Mouse (Mus musculus) testis, adult 2 months (tissue): ENCODE data around the gene Ints7. TPM values are rescaled to one million over a fixed set of nuclear protein-coding genes. Genes with fewer than 3 reads are reported as not detected.

Experiments used
- H3K27ac ChIP-seq: fragments of 200-500 bp; 2 replicates; pipeline ENCODE4 v1.5.1; 2012; ENCODE audit warnings: low read depth, low read length; ENCODE audit not compliant: control insufficient read depth, insufficient read depth
- H3K27me3 ChIP-seq: fragments of 200-500 bp; 2 replicates; pipeline ENCODE4 v1.6.1; 2012; ENCODE audit warnings: mild to moderate bottlenecking, low read length, moderate library complexity; ENCODE audit not compliant: control insufficient read depth, insufficient read depth
- H3K36me3 ChIP-seq: fragments of 200-500 bp; 2 replicates; pipeline ENCODE4 v1.6.1; 2012; ENCODE audit warnings: mild to moderate bottlenecking, low read length; ENCODE audit not compliant: control insufficient read depth, insufficient read depth
- H3K4me1 ChIP-seq: fragments of 200-500 bp; 2 replicates; pipeline ENCODE4 v1.6.1; 2012; ENCODE audit warnings: low read length; ENCODE audit not compliant: control insufficient read depth, insufficient read depth
- H3K4me3 ChIP-seq: fragments of 200-500 bp; 2 replicates; pipeline ENCODE4 v1.5.1; 2012; ENCODE audit warnings: low read depth, mild to moderate bottlenecking, low read length, moderate library complexity, mixed read lengths; ENCODE audit not compliant: control insufficient read depth
- CTCF ChIP-seq: fragments of 200-500 bp; IDR thresholded peaks from 2 replicates; pipeline ENCODE4 v1.5.1; 2012; ENCODE audit warnings: low read depth, mild to moderate bottlenecking, inconsistent platforms, low read length, moderate library complexity; ENCODE audit not compliant: control insufficient read depth, insufficient read depth, insufficient replicate concordance
- POLR2A ChIP-seq: fragments of 200-500 bp; IDR thresholded peaks from 2 replicates; pipeline ENCODE4 v1.6.1; 2012; ENCODE audit warnings: low read depth, mild to moderate bottlenecking, inconsistent platforms, low read length, moderate library complexity; ENCODE audit not compliant: control insufficient read depth
- polyA plus RNA-seq: library from polyadenylated mRNA; depleted of rRNA; stranded (reverse); fragments of >200 nt; gene quantifications from 2 replicates; pipeline ENCODE4 v1.2.3, GENCODE M21; 2012

The Ints7 gene
- polyA plus RNA-seq, 1 experiment = 21.7 TPM

GRCm38 (mm10) chr1:191569625-191570024, 5.8 kb upstream of the Ints7 start:
- Histone ChIP-seq H3K27me3 (no peaks in the 10 kb centered on the region), H3K4me3 (no peak overlapping the region), H3K4me1 (no peaks in the 10 kb centered on the region), H3K27ac (no peak overlapping the region), H3K36me3 (no peaks in the 10 kb centered on the region; the same call in 1 of the 2 replicates)
- TF ChIP-seq POLR2A (no peak), CTCF (no peak)

GRCm38 (mm10) chr1:191570415-191570814, 5.0 kb upstream of the Ints7 start:
- Histone ChIP-seq H3K27ac (no peak overlapping the region), H3K36me3 (no peaks in the 10 kb centered on the region; the same call in 1 of the 2 replicates), H3K4me3 (no peak overlapping the region), H3K4me1 (no peaks in the 10 kb centered on the region), H3K27me3 (no peaks in the 10 kb centered on the region)
- TF ChIP-seq CTCF = no peak
- TF ChIP-seq POLR2A = no peak

- TF ChIP-seq POLR2A (no peak), CTCF (no peak)
- Histone ChIP-seq H3K4me1 (no peaks in the 10 kb centered on the region), H3K27me3 (no peaks in the 10 kb centered on the region), H3K36me3 (no peaks in the 10 kb centered on the region), H3K4me3 (peak overlapping the region; percentile 94), H3K27ac (peak overlapping the region; percentile 87)
Measured at GRCm38 (mm10) chr1:191573906-191574639, 1.4 kb upstream of the Ints7 start.

GRCm38 (mm10) chr1:191574871-191575457, 472 bp upstream of the Ints7 start:
- Histone ChIP-seq H3K27ac (peak overlapping the region; percentile 87), H3K4me3 (peak overlapping the region; percentile 94), H3K27me3 (no peaks in the 10 kb centered on the region), H3K4me1 (no peaks in the 10 kb centered on the region), H3K36me3 (no peaks in the 10 kb centered on the region)
- 0 out of 2 replicates have a peak, but pooled peaks have one; percentile 17 for TF ChIP-seq CTCF
- peak; percentile 58; the same call in 1 of the 2 replicates for TF ChIP-seq POLR2A

GRCm38 (mm10) chr1:191579524-191579923, 4.1 kb downstream of the Ints7 start:
- no peaks in the 10 kb centered on the region for H3K4me1 ChIP-seq
- no peaks in the 10 kb centered on the region for H3K27me3 ChIP-seq
- no peak for TF ChIP-seq CTCF
- TF ChIP-seq POLR2A = no peak
- H3K36me3 ChIP-seq = peaks cover 2% of the 10 kb centered on the region
- no peak overlapping the region for H3K4me3 ChIP-seq
- no peak overlapping the region for H3K27ac ChIP-seq

GRCm38 (mm10) chr1:191581641-191582040, 6.2 kb downstream of the Ints7 start:
- no peaks in the 10 kb centered on the region for H3K27me3 ChIP-seq
- no peak overlapping the region for H3K27ac ChIP-seq
- H3K36me3 ChIP-seq = peaks cover 2% of the 10 kb centered on the region
- H3K4me1 ChIP-seq = no peaks in the 10 kb centered on the region
- TF ChIP-seq CTCF = no peak
- no peak overlapping the region for H3K4me3 ChIP-seq

- H3K4me1 ChIP-seq = no peaks in the 10 kb centered on the region
- TF ChIP-seq CTCF = no peak
- no peak for TF ChIP-seq POLR2A
- no peaks in the 10 kb centered on the region for H3K27me3 ChIP-seq
- H3K27ac ChIP-seq = no peak overlapping the region
- H3K36me3 ChIP-seq = peaks cover 4% of the 10 kb centered on the region
- H3K4me3 ChIP-seq = no peak overlapping the region
Measured at GRCm38 (mm10) chr1:191583836-191584235, 8.4 kb downstream of the Ints7 start.

- TF ChIP-seq POLR2A (no peak), CTCF (no peak)
- Histone ChIP-seq H3K4me3 (no peak overlapping the region), H3K36me3 (peaks cover 4% of the 10 kb centered on the region), H3K27me3 (no peaks in the 10 kb centered on the region), H3K27ac (no peak overlapping the region), H3K4me1 (no peaks in the 10 kb centered on the region)
Measured at GRCm38 (mm10) chr1:191584483-191584882, 9.0 kb downstream of the Ints7 start.
